Mouse (Mus musculus) retina, postnatal 1 day (tissue): ENCODE measurements around the gene Tnrc6b.

Source experiments
- DNase-seq: peaks from one replicate; pipeline ENCODE4 v3.0.0-alpha.2; 2012

Tnrc6b gene

GRCm38 (mm10) chr15:80710608-80711363 is at the start of gene Tnrc6b:
TSS of gene Tnrc6b (plus strand) at chr15:80711313.
- DNase-seq, result peak; percentile 100

- DNase-seq, result no peak
Observed at GRCm38 (mm10) chr15:80664444-80664843, 46.7 kb upstream of the Tnrc6b start.

- peak; percentile 80 for DNase-seq
Observed at GRCm38 (mm10) chr15:80671295-80672252, 39.5 kb upstream of the Tnrc6b start, which contains the start of gene Fam83f. TSS of gene Fam83f (plus strand) at chr15:80671847.

- no peak for DNase-seq
Observed at GRCm38 (mm10) chr15:80672810-80673209, 38.3 kb upstream of the Tnrc6b start.

- no peak for DNase-seq
Observed at GRCm38 (mm10) chr15:80673337-80674095, 37.6 kb upstream of the Tnrc6b start.

GRCm38 (mm10) chr15:80674700-80675099 is 36.4 kb upstream of the Tnrc6b start:
- no peak for DNase-seq

GRCm38 (mm10) chr15:80679515-80680215 is 31.4 kb upstream of the Tnrc6b start:
- DNase-seq, result peak; percentile 83

- peak; percentile 35 for DNase-seq
Observed at GRCm38 (mm10) chr15:80680347-80681030, 30.6 kb upstream of the Tnrc6b start.

- DNase-seq, result peak; percentile 52
Observed at GRCm38 (mm10) chr15:80681466-80681881, 29.6 kb upstream of the Tnrc6b start.

GRCm38 (mm10) chr15:80682343-80682742 is 28.8 kb upstream of the Tnrc6b start:
- no peak for DNase-seq

GRCm38 (mm10) chr15:80683151-80683550 is 28.0 kb upstream of the Tnrc6b start:
- no peak for DNase-seq

- peak; percentile 45 for DNase-seq
Observed at GRCm38 (mm10) chr15:80683990-80684389, 27.1 kb upstream of the Tnrc6b start.

GRCm38 (mm10) chr15:80684786-80685602 is 26.1 kb upstream of the Tnrc6b start:
- DNase-seq, result peak; percentile 77

GRCm38 (mm10) chr15:80685603-80685895 is 25.6 kb upstream of the Tnrc6b start:
- no peak for DNase-seq

GRCm38 (mm10) chr15:80688536-80688935 is 22.6 kb upstream of the Tnrc6b start:
- no peak for DNase-seq

- DNase-seq, result peak; percentile 53
Observed at GRCm38 (mm10) chr15:80693492-80693891, 17.6 kb upstream of the Tnrc6b start.

GRCm38 (mm10) chr15:80694125-80694910 is 16.8 kb upstream of the Tnrc6b start:
- peak; percentile 78 for DNase-seq

- no peak for DNase-seq
Observed at GRCm38 (mm10) chr15:80697564-80697963, 13.5 kb upstream of the Tnrc6b start.

- no peak for DNase-seq
Observed at GRCm38 (mm10) chr15:80701481-80702257, 9.4 kb upstream of the Tnrc6b start.
